Mouse (Mus musculus) ovary, adult 18-20 months (tissue): ENCODE results near the gene Naa16.

Experiments
- DNase-seq: peaks from one replicate; pipeline ENCODE4 v3.0.0; 2022; ENCODE audit warnings: low spot score, mixed read lengths

Gene Naa16

GRCm38 (mm10) chr14:79330944-79331561 is 59.5 kb downstream of the Naa16 start:
- no peak for DNase-seq

DNA sequence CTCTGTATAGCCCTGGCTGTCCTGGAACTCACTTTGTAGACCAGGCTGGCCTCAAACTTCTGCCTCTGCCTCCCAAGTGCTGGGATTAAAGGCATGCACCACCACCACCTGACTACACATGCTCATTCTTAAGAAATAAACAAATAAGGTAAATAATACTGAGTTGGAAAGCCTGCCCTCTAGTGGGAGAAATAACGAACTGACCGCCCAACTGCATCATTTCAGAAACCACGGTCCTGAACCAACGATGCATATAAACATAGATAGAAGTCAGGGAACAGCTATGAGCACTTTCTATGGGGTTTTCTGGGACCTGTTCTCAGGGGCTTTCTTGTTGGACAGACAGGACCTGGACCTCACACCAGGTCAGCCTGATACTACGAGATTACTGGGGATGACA is 63.5 kb downstream of the Naa16 start:
- DNase-seq, result no peak

DNA sequence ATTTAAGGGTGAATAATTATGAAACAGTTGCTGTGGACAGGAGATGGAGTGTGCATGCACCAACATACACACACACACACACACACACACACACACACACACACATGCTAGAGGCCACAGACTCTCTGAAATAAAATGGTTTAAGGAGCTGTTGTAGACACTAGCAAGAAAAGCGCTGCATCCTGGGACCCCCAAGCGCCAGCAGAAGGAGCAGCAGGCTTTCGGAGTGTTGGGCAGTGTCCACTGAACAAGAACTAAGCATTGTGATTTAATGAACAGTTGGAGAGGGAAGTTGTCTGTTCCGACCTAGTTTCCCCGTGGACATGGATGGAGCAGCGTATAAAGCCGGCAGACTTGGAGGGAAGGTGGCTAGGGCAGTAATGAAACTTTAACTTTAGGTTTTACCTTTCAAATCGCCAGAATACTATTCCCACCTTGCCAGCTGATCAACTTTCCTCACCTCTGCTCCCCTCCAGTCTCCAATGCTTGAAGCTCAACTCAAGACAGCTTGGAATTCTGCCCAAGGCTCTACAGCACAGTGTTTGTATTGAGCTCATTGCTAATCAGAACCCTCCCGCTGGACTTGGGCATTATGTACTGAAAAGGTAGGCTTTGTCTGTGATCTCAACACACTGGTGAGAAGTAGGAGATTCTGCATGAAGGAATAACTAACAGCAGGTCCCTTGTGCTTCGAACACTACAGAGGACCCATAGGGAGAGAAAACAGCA is 66.3 kb downstream of the Naa16 start:
- DNase-seq, result no peak

GRCm38 (mm10) chr14:79321881-79322280 is 68.7 kb downstream of the Naa16 start:
- no peak for DNase-seq

DNA sequence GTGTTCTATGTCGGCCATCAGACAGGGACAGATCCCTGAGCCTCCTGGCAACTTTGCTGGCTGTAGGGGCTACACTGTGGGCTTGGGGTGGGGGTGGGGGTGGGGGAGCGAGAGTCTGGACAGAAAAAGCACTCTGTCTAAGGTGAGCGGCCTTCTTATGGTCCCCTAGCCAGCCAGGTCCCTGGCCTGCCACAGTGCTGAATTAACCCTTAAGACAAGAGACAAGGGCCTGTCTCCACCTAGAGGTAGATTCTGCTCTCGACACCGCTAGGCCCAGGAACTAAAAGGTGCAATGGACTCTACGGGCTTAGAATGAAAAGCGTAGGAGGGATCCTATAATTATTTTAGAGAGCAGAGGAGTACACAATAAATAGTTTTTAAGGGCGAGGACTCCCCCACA is 69.4 kb downstream of the Naa16 start:
- no peak for DNase-seq

DNA sequence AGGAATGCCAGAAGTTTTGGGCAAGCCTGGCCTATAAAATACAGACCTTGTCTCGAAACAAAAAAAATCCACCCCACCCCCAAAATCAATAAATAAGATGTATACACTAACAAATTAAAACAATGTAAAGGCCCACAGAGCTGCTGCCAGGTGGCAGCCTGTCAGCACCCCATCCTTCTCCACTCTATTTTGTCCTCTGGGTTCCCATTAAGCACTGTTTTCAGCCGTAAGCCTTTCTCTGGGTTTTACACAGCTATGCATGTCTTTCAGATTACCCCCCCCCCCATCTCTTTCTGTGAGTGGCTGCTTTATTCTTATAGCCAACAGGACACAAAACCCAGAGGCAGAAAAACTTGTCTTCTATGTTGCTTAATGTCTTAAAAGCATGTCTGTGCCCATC is 73.0 kb downstream of the Naa16 start:
- DNase-seq, result no peak

DNA sequence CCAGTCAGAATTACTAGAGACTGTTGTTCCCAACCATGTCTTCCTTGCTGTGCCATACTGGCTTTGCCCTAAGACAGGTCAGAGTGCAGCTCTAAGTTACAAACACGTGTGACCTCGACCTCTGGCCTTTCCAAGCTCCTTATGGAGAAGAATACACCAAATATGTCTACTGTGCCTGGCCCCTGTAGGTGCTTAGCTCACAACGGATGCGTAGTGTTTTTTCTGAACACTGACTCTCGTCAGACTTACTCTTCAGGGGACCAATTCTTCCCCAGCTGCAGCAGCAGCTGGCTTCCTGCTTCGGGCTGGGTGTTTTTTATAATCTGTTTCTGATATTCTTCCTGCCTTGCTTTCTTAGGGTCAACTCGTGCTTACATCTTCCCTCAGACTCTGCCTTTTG is 74.7 kb downstream of the Naa16 start:
- DNase-seq, result no peak

GRCm38 (mm10) chr14:79314245-79315010 is 76.2 kb downstream of the Naa16 start:
- no peak for DNase-seq

- no peak for DNase-seq
Observed at GRCm38 (mm10) chr14:79313439-79314175, 77.0 kb downstream of the Naa16 start.

- no peak for DNase-seq
Observed at GRCm38 (mm10) chr14:79312719-79313118, 77.9 kb downstream of the Naa16 start.

- DNase-seq, result no peak
Observed at GRCm38 (mm10) chr14:79311918-79312454, 78.6 kb downstream of the Naa16 start.

- DNase-seq, result no peak
Observed at GRCm38 (mm10) chr14:79309115-79309514, 81.5 kb downstream of the Naa16 start.

- DNase-seq, result no peak
Observed at GRCm38 (mm10) chr14:79308364-79308763, 82.2 kb downstream of the Naa16 start.

DNA sequence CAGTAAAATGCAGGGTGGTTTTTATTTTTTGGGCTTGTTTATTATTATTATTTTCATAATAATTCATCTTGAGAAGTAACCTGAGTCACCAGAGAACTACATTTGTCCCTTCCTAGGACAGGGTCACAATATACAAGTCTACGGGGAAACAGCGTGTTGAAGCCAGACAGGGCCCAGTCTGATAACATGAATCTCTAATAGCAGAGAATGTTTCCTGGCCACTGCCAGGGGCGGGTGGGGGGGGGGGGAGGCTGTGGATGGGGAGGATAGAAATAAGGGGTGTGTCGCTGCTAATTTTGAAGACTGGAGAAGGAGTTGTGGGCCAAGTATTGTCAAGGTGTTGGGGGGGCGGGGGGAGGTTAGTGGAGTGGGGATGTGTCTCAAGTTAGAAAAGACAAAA is 82.7 kb downstream of the Naa16 start:
- no peak for DNase-seq

- no peak for DNase-seq
Observed at GRCm38 (mm10) chr14:79307138-79307537, 83.4 kb downstream of the Naa16 start.

DNA sequence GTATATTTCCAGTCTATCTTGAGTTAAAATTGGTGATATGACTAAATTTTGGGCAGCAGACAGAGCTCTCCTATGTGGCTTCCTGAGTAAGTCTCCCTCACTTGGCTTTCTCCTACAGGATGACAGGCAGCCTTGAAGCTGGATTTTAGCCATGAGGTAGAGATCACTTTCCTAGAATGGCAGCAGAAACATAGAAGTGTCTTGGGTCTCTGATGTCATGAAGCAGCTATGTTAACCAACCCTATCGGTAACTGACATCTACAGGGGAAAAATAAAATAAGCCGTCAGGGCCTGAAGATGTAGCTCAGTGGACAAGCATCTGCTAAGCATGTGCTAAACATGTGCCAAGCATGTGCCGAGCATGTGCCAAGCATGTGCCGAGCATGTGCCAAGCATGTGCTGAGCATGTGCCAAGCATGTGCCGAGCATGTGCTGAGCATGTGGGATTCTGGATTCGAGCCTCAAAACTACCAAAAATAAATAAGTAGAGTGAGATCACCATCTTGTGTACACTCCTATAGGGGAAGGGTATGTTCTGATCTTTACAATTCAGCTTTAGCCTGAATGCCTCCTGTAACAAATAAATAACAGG is 85.6 kb downstream of the Naa16 start:
- DNase-seq, result no peak

DNA sequence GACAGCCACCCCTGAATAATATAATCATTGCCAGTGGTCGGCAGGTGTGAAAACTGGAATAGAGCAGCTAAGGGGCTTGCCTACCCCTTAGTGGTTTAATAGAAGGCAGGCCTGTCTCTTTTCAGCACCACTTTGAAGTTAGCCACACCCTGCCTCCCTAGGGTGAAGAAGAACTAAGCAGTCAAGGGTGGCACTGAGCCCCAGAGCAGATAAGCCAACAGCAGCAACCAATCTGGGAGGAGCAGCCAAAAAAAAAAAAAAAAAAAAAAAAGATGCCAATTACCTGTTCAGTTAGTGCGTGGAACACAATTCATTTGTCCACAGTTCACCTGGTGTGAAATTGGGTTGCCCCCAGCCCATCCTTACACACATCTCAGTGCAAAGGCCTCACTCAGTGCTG is 87.4 kb downstream of the Naa16 start:
- DNase-seq, result no peak

DNA sequence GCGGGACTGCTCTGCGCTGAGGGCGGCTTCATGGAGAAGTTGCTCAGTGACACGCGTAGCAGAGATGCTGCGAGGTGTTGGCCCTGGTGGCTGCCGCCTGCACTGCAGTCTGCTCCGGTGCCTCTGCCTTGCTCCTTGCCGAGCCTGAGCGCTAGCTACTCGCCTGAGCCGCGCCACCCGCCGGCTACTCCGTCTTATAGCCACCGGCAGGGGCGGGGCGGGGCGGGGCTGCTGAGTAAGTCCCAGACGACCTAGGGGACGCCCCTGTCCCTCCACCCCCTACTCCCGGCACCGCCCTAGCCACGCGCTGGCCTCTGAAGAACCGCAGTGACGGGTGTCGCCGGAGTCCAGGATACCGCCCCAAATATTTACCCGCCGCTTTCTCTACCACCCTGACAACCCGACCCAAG is 89.1 kb downstream of the Naa16 start, which contains the start of gene Rgcc:
Gene Rgcc, minus strand, starts transcription at position 180 of the 410 bp plus-strand sequence.
- DNase-seq, result peak; percentile 93

GRCm38 (mm10) chr14:79300641-79301350 is 89.8 kb downstream of the Naa16 start:
- DNase-seq, result no peak

- no peak for DNase-seq
Observed at GRCm38 (mm10) chr14:79299796-79300195, 90.8 kb downstream of the Naa16 start.

- DNase-seq, result no peak
Observed at GRCm38 (mm10) chr14:79299230-79299629, 91.3 kb downstream of the Naa16 start.
